Mouse (Mus musculus): ENCODE measurements at regions not wholly inside any gene's neighbourhood (a gene's known extent, or its start where the extent isn't known, plus 50 kb on each side); places are given as distances from the start of the nearest gene placed in this dataset.
A peak's percentile ranks its signal among the peaks of the same experiment; 100 is the strongest.

GRCm38 (mm10) chr10:111867102-111867501 is 105.4 kb upstream of the Krr1 start:
- Histone ChIP-seq H3K27ac (ENCODE audit: low read length) (no peak overlapping the region), H3K36me3 (ENCODE audit: control insufficient read depth, insufficient read depth, low read length) (no peaks in the 10 kb centered on the region), H3K4me1 (replicated peaks; ENCODE audit: control insufficient read depth, insufficient read depth, low read length) (no peaks in the 10 kb centered on the region), H3K9ac (ENCODE audit: low read length) (no peak overlapping the region), H3K4me2 (ENCODE audit: low read depth, low read length) (no peak overlapping the region), H3K9me3 (ENCODE audit: control insufficient read depth, low read length) (no peaks in the 10 kb centered on the region), H3K4me3 (ENCODE audit: low read length) (no peak overlapping the region), H3K27me3 (ENCODE audit: control insufficient read depth, insufficient read depth, low read depth, low read length) (no peaks in the 10 kb centered on the region)
- ATAC-seq (ENCODE audit: low read depth), result no peak
- 60% methylated on average over 6 of the region's 6 CpGs for WGBS

GRCm38 (mm10) chr10:111867538-111867937 is 104.9 kb upstream of the Krr1 start:
- no peaks in the 10 kb centered on the region for H3K36me3 ChIP-seq (ENCODE audit: control insufficient read depth, insufficient read depth, low read length)
- no peak overlapping the region for H3K4me3 ChIP-seq (ENCODE audit: low read length)
- no peak for ATAC-seq (ENCODE audit: low read depth)
- H3K4me1 ChIP-seq (replicated peaks; ENCODE audit: control insufficient read depth, insufficient read depth, low read length), result no peaks in the 10 kb centered on the region
- no peak overlapping the region for H3K9ac ChIP-seq (ENCODE audit: low read length)
- H3K27ac ChIP-seq (ENCODE audit: low read length), result no peak overlapping the region
- H3K9me3 ChIP-seq (ENCODE audit: control insufficient read depth, low read length), result no peaks in the 10 kb centered on the region
- 35% methylated on average over 6 of the region's 6 CpGs for WGBS
- H3K4me2 ChIP-seq (ENCODE audit: low read depth, low read length), result no peak overlapping the region
- no peaks in the 10 kb centered on the region for H3K27me3 ChIP-seq (ENCODE audit: control insufficient read depth, insufficient read depth, low read depth, low read length)

GRCm38 (mm10) chr10:111880354-111880753 is 92.1 kb upstream of the Krr1 start:
- ATAC-seq (ENCODE audit: low read depth), result no peak
- no peak overlapping the region for H3K4me2 ChIP-seq (ENCODE audit: low read depth, low read length)
- no peak overlapping the region for H3K9ac ChIP-seq (ENCODE audit: low read length)
- H3K4me3 ChIP-seq (ENCODE audit: low read length), result no peak overlapping the region
- no peak overlapping the region for H3K27ac ChIP-seq (ENCODE audit: low read length)
- no peaks in the 10 kb centered on the region for H3K9me3 ChIP-seq (ENCODE audit: control insufficient read depth, low read length)
- H3K36me3 ChIP-seq (ENCODE audit: control insufficient read depth, insufficient read depth, low read length), result no peaks in the 10 kb centered on the region
- no peaks in the 10 kb centered on the region for H3K4me1 ChIP-seq (replicated peaks; ENCODE audit: control insufficient read depth, insufficient read depth, low read length)
- H3K27me3 ChIP-seq (ENCODE audit: control insufficient read depth, insufficient read depth, low read depth, low read length), result no peaks in the 10 kb centered on the region
- WGBS, result 84% methylated on average over 3 of the region's 3 CpGs

GRCm38 (mm10) chr10:111881339-111882211 is 90.9 kb upstream of the Krr1 start:
- Histone ChIP-seq H3K9me3 (ENCODE audit: control insufficient read depth, low read length) (no peaks in the 10 kb centered on the region), H3K27me3 (ENCODE audit: control insufficient read depth, insufficient read depth, low read depth, low read length) (no peaks in the 10 kb centered on the region), H3K9ac (ENCODE audit: low read length) (no peak overlapping the region), H3K4me3 (ENCODE audit: low read length) (no peak overlapping the region), H3K4me1 (replicated peaks; ENCODE audit: control insufficient read depth, insufficient read depth, low read length) (no peaks in the 10 kb centered on the region), H3K4me2 (ENCODE audit: low read depth, low read length) (no peak overlapping the region), H3K27ac (ENCODE audit: low read length) (no peak overlapping the region), H3K36me3 (ENCODE audit: control insufficient read depth, insufficient read depth, low read length) (no peaks in the 10 kb centered on the region)
- WGBS, result 80% methylated on average over 24 of the region's 24 CpGs
- ATAC-seq (ENCODE audit: low read depth), result no peak

DNA sequence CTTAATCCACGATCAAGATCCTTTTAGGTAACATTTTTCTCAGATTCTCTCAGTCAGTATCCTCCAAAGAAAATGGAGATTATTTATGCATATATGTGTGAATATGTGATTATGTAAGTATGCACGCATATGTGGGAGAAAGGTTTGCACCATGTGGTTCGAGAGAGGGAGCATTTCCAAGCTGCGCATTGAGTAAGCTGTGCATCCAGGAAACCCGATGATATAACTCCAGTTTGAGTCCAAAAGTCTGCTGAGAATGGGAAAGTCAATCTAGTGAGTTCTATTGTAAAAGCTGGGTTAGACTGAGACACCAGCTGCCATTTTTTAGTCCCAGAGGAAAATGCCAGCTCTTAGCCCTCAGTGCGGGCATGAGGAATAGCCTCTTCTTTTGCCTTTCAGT is 89.9 kb upstream of the Krr1 start:
- H3K36me3 ChIP-seq (ENCODE audit: control insufficient read depth, insufficient read depth, low read length), result no peaks in the 10 kb centered on the region
- no peak for ATAC-seq (ENCODE audit: low read depth)

DNA sequence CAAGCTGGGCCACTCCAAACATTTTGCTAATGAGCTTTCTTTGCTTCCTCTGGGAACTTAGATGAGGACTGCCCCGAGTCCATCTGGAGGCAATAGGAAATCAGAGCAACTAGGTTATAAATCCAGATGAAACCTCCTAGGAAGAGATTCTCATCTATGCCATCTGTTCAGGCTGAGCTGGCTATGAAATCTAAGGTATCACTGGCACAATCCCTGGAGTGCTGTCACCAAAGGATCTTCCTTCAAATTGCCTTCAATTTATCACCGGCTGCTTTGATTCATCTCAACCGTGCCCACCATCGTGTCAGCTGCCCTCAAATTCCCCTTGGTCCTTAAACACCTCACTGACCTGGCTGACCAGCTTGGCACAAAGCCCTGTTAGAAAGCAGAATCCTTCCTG is 87.8 kb upstream of the Krr1 start:
- 74% methylated on average over 4 of the region's 4 CpGs for WGBS

More for the DNA sequence above, 89.9 kb upstream of the Krr1 start:
- H3K9me3 ChIP-seq (ENCODE audit: control insufficient read depth, low read length), result no peaks in the 10 kb centered on the region
- WGBS, result 92% methylated on average over 6 of the region's 6 CpGs
- no peak overlapping the region for H3K9ac ChIP-seq (ENCODE audit: low read length)
- no peak overlapping the region for H3K4me3 ChIP-seq (ENCODE audit: low read length)
- H3K27ac ChIP-seq (ENCODE audit: low read length), result no peak overlapping the region
- H3K4me1 ChIP-seq (replicated peaks; ENCODE audit: control insufficient read depth, insufficient read depth, low read length), result no peaks in the 10 kb centered on the region
- H3K4me2 ChIP-seq (ENCODE audit: low read depth, low read length), result no peak overlapping the region
- no peaks in the 10 kb centered on the region for H3K27me3 ChIP-seq (ENCODE audit: control insufficient read depth, insufficient read depth, low read depth, low read length)

GRCm38 (mm10) chr10:111889111-111889510 is 83.4 kb upstream of the Krr1 start:
- Histone ChIP-seq H3K36me3 (ENCODE audit: control insufficient read depth, insufficient read depth, low read length) (no peaks in the 10 kb centered on the region), H3K27me3 (ENCODE audit: control insufficient read depth, insufficient read depth, low read depth, low read length) (no peaks in the 10 kb centered on the region), H3K4me3 (ENCODE audit: low read length) (no peak overlapping the region), H3K4me1 (replicated peaks; ENCODE audit: control insufficient read depth, insufficient read depth, low read length) (no peaks in the 10 kb centered on the region; the same call in 1 of the 2 replicates), H3K9ac (ENCODE audit: low read length) (no peak overlapping the region), H3K4me2 (ENCODE audit: low read depth, low read length) (no peak overlapping the region), H3K9me3 (ENCODE audit: control insufficient read depth, low read length) (no peaks in the 10 kb centered on the region), H3K27ac (ENCODE audit: low read length) (no peak overlapping the region)
- WGBS, result 94% methylated on average over 5 of the region's 5 CpGs
- no peak for ATAC-seq (ENCODE audit: low read depth)

More for the DNA sequence above, 87.8 kb upstream of the Krr1 start:
- H3K4me2 ChIP-seq (ENCODE audit: low read depth, low read length), result no peak overlapping the region
- no peaks in the 10 kb centered on the region for H3K9me3 ChIP-seq (ENCODE audit: control insufficient read depth, low read length)
- no peak for ATAC-seq (ENCODE audit: low read depth)
- H3K9ac ChIP-seq (ENCODE audit: low read length), result no peak overlapping the region
- H3K27ac ChIP-seq (ENCODE audit: low read length), result no peak overlapping the region
- no peak overlapping the region for H3K4me3 ChIP-seq (ENCODE audit: low read length)
- H3K4me1 ChIP-seq (replicated peaks; ENCODE audit: control insufficient read depth, insufficient read depth, low read length), result no peaks in the 10 kb centered on the region
- H3K27me3 ChIP-seq (ENCODE audit: control insufficient read depth, insufficient read depth, low read depth, low read length), result no peaks in the 10 kb centered on the region
- H3K36me3 ChIP-seq (ENCODE audit: control insufficient read depth, insufficient read depth, low read length), result no peaks in the 10 kb centered on the region

DNA sequence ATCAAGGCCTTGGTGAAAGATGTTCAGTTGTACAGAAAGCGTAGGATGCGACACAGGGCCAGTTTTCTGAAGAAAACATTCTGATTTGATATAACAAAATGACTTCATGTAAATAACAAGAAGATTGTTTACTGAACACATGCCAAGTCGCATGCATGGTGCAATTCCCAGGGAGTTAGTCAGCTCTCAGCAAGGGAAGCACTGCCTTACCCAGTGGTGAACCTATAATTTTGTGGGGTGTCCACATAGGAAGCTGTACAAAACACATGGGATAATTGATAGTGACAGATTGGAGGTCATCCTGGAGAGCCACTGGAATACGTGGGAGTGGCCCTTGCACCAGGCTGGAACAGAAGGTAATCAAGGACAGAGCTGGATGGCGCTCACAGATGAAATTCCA is 79.0 kb upstream of the Krr1 start:
- no peaks in the 10 kb centered on the region for H3K9me3 ChIP-seq (ENCODE audit: control insufficient read depth, low read length)
- no peaks in the 10 kb centered on the region for H3K27me3 ChIP-seq (ENCODE audit: control insufficient read depth, insufficient read depth, low read depth, low read length)
- H3K4me2 ChIP-seq (ENCODE audit: low read depth, low read length), result no peak overlapping the region
- WGBS, result 51% methylated on average over 5 of the region's 5 CpGs
- no peaks in the 10 kb centered on the region for H3K36me3 ChIP-seq (ENCODE audit: control insufficient read depth, insufficient read depth, low read length)
- H3K9ac ChIP-seq (ENCODE audit: low read length), result no peak overlapping the region
- H3K27ac ChIP-seq (ENCODE audit: low read length), result peak overlapping the region; percentile 92
- H3K4me1 ChIP-seq (replicated peaks; ENCODE audit: control insufficient read depth, insufficient read depth, low read length), result no peaks in the 10 kb centered on the region; the same call in none of the 2 replicates
- H3K4me3 ChIP-seq (ENCODE audit: low read length), result no peak overlapping the region
- ATAC-seq (ENCODE audit: low read depth), result peak; percentile 92

DNA sequence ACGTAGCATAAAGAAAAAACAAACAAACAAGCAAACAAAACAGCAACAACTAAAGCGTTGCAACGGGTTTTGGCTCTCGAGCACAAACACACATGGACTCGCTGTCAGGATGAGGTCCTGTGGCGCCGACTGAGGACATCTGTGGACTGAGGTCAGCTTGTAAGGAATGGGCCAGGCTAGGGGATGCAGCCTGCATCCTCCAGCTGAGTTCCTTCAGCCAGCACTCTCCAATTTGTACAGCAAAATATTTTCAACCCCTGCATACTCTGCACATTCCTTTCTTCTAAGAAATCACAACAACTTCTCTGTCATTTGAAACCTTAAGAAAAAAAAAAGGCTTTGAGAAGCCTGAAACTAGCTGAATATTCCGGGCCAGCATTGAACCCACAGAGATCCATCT is 78.5 kb upstream of the Krr1 start:
- ATAC-seq (ENCODE audit: low read depth), result peak; percentile 97
- 50% methylated on average over 8 of the region's 8 CpGs for WGBS

More for the DNA sequence above, 78.5 kb upstream of the Krr1 start:
- Histone ChIP-seq H3K9ac (ENCODE audit: low read length) (no peak overlapping the region), H3K36me3 (ENCODE audit: control insufficient read depth, insufficient read depth, low read length) (no peaks in the 10 kb centered on the region), H3K4me2 (ENCODE audit: low read depth, low read length) (no peak overlapping the region), H3K27me3 (ENCODE audit: control insufficient read depth, insufficient read depth, low read depth, low read length) (no peaks in the 10 kb centered on the region), H3K9me3 (ENCODE audit: control insufficient read depth, low read length) (no peaks in the 10 kb centered on the region), H3K27ac (ENCODE audit: low read length) (peak overlapping the region; percentile 92), H3K4me3 (ENCODE audit: low read length) (no peak overlapping the region), H3K4me1 (replicated peaks; ENCODE audit: control insufficient read depth, insufficient read depth, low read length) (no peaks in the 10 kb centered on the region; the same call in none of the 2 replicates)
